Mouse (Mus musculus): ENCODE measurements at regions not wholly inside any gene's neighbourhood (a gene's known extent, or its start where the extent isn't known, plus 50 kb on each side); places are given as distances from the start of the nearest gene placed in this dataset.

DNA sequence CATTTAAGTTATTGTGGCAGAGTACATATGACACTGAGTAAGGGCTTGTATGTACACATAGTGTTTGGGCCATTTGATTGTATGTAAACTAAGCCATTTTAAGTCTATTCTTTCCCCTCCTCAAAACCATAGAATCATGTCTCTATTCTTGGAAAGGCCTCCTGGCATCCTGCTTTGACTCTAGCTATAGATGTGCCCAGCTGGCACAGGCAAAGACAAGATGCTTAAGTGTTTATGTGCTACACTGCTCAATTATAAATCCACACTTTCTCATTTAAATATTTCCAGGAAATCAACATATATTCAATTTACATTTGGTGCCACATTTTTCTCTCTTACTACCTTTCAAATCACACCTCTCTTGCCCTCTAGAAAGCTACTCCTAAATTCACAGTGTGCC, 97.6 kb upstream of the Bdnf start:
- no peak for DNase-seq (ENCODE audit: low read depth, low spot score)

DNA sequence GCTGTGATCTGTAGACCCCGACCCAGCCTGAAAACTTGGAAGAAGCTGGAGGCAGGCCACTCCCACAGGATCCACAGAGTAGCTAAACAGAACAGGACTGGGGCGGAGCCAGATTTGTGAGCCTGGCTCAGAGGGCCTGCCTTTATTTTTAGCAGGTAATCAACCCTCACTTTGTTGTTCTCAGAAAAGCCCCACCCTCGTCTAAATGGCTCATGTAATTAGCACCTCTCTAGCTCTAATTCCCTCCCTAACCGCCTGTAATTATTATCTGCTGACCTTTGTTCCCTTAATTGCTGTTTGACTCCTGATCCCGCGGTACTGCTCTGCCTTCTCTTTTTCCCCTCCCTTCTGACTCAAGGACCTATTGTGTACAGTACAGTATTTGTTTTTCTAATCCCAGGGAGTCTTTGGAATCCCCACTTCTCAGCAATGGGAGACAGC, 95.6 kb upstream of the Bdnf start:
- DNase-seq (ENCODE audit: low read depth, low spot score): peak; percentile 60

DNA sequence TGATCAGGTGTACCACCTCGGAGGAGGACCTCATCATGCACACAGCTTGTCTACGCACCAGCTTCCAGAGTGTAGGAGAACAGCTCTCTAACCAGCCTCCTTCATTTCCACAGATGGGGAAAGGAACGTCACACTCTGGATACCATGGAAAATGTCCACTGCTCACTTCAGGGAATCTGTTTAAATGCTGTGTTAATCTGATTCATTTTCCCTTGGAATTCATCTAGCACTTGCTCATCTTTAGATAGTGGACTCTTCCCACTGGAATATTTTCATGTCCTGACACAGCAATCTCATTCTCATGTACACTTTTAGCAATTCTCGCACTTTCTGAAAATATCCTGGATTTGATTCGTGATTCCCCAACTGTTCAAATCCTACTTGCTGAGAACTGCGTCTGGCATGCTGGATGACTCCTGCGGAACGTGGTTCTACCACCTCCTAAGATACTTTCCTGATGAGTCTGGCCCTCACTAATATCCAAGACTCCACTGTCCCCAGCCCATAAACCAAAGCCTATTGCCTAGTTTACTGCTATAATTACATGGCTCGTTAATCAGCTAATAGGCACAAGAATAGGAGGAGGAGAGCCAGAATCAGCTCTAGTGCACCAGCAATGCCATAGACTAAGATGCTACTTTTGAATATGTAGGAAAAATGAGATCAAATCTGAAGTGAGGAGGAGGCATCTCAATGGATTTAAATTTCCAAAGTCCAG, 56.0 kb upstream of the Bdnf start:
- no peak for DNase-seq (ENCODE audit: low read depth, low spot score)

DNA sequence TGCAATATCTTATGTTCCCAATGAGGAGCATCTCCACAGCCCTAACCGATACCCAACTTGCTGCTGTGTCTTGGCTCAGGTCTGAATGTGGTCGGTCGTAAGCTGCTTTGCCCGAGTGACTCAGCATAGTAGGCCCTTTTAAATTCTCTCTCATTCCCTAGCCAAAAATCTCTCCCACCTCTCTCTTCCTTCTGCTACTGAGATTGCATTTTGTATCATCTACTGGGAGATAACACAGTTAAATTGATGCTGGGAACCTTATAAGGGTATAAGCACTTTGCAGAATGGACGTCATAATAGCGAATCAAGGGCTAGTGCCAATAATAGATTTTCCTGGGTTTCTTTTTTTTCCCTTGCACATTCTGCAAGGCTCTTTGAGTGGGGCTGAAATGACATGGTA, 54.8 kb upstream of the Bdnf start:
- no peak for DNase-seq (ENCODE audit: low read depth, low spot score)

DNA sequence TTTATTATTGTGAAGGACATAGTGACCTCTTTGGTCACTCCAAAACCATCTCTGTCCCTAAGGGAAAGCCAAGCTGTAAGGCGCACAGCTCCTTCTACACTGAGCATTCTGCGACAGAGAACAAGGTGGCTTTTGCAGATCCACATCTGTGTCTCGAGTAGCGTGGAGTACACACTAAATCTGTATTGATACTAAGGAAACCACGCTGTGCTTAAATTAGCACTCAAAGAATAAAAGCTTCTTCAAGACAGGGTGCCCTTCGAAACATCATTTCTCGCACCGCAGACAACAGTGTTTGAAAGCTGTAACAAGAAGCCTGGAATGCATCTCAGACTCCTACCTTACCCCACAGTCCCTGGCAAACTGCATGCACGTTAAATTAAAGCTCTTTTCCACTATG, 52.9 kb upstream of the Bdnf start:
- DNase-seq (ENCODE audit: low read depth, low spot score): no peak
